Mouse (Mus musculus) kidney, adult 2 months (tissue): ENCODE data around the gene Zfy2. TPM values are rescaled to one million over a fixed set of nuclear protein-coding genes. Genes with fewer than 3 reads are reported as not detected.

Experiments
- DNase-seq: peaks from one replicate; pipeline ENCODE4 v3.0.0; 2021
- H3K27ac ChIP-seq: fragments of 200-500 bp; 2 replicates; pipeline ENCODE4 v1.5.1; 2012; ENCODE audit warnings: low read depth, low read length, control low read depth, inconsistent platforms; ENCODE audit not compliant: insufficient read depth
- H3K27me3 ChIP-seq: fragments of 200-500 bp; replicated peaks from 2 replicates; pipeline ENCODE4 v1.6.1; 2012; ENCODE audit warnings: mild to moderate bottlenecking, moderate library complexity, low read length, inconsistent platforms; ENCODE audit not compliant: control insufficient read depth, insufficient read depth
- H3K36me3 ChIP-seq: fragments of 200-500 bp; 2 replicates; pipeline ENCODE4 v1.6.1; 2012; ENCODE audit warnings: mild to moderate bottlenecking, moderate library complexity, low read length, inconsistent platforms; ENCODE audit not compliant: control insufficient read depth, insufficient read depth
- H3K4me1 ChIP-seq: fragments of 200-500 bp; 2 replicates; pipeline ENCODE4 v1.6.1; 2011; ENCODE audit warnings: low read length; ENCODE audit not compliant: control insufficient read depth, insufficient read depth
- H3K4me3 ChIP-seq: fragments of 200-500 bp; 2 replicates; pipeline ENCODE4 v1.5.1; 2011; ENCODE audit warnings: mild to moderate bottlenecking, low read depth, low read length, control low read depth; ENCODE audit not compliant: insufficient read depth
- CTCF ChIP-seq: fragments of 200-500 bp; conservative IDR thresholded peaks from 2 replicates; pipeline ENCODE4 v1.5.1; 2011; ENCODE audit warnings: low read depth, mild to moderate bottlenecking, control low read depth, low read length, moderate library complexity, mixed read lengths; ENCODE audit not compliant: insufficient read depth, insufficient read length
- POLR2A ChIP-seq: fragments of 200-500 bp; IDR thresholded peaks from one replicate; pipeline ENCODE4 v1.6.1; 2011; ENCODE audit warnings: low read depth, low read length, control low read depth
- WGBS: fragments of 180-500 bp; shearing (Covaris S2); methylation state at CpG from one replicate; pipeline ENCODE4 v1.1.7; 2018; 5-methylcytosine and 5-hydroxymethylcytosine counted together
- polyA plus RNA-seq: library from polyadenylated mRNA; depleted of rRNA; stranded (reverse); fragments of >200 nt; gene quantifications from 2 replicates; pipeline ENCODE4 v1.2.3, GENCODE M21; 2012; rRNA removed

Zfy2 gene
- polyA plus RNA-seq, result not detected in 2 replicates

- DNase-seq, result no peak
- H3K4me1 ChIP-seq, result no peaks in the 10 kb centered on the region
- WGBS, result 79% methylated on average over 2 of the region's 2 CpGs
- TF ChIP-seq CTCF, result no peak
- no peak for TF ChIP-seq POLR2A
- no peaks in the 10 kb centered on the region for H3K36me3 ChIP-seq
- no peak within 1 kb of the TSS for H3K4me3 ChIP-seq
- no peak within 1 kb of the TSS for H3K27ac ChIP-seq
- H3K27me3 ChIP-seq, result no peaks in the 10 kb centered on the region
Observed at GRCm38 (mm10) chrY:2170309-2170708, at the start of gene Zfy2. Gene Zfy2 (minus strand): TSS chrY:2170409.
